Mouse (Mus musculus): ENCODE measurements around the gene Oprl1. TPM values are rescaled to one million over a fixed set of nuclear protein-coding genes. Genes with fewer than 3 reads are reported as not detected.

Oprl1 gene
- polyA plus RNA-seq, 1 experiment = 34.7 TPM

- TF ChIP-seq CTCF (IDR thresholded peaks at IDR 0.05; ENCODE audit: extremely low read depth, insufficient read depth, low read length) (no peak), POLR2A (IDR thresholded peaks at IDR 0.05; ENCODE audit: extremely low read depth, insufficient read depth, low read length) (no peak)
- Histone ChIP-seq H3K4me1 (ENCODE audit: control insufficient read depth, insufficient read depth, low read length) (peaks cover 2% of the 10 kb centered on the region), H3K4me3 (ENCODE audit: insufficient read depth, low read length) (no peak overlapping the region), H3K27ac (ENCODE audit: insufficient read depth, low read length) (no peak overlapping the region)
These were observed 54.6 kb downstream of the Oprl1 start for GRCm38 (mm10) chr2:181769397-181769796.

Other genes starting within 250 kb of the Oprl1 start
- not detected in 2 replicates for gene Abhd16b, start 221.8 kb upstream of the Oprl1 start, polyA plus RNA-seq (2012; rRNA removed)
- 112 and 120 TPM in 2 replicates for gene Tpd52l2, start 217.9 kb upstream of the Oprl1 start, polyA plus RNA-seq (2012; rRNA removed)
- gene Dnajc5, start 194.5 kb upstream of the Oprl1 start, polyA plus RNA-seq (2012; rRNA removed) = 167 and 177 TPM in 2 replicates
- 120 and 138 TPM in 2 replicates for gene Uckl1, start 130.1 kb upstream of the Oprl1 start, polyA plus RNA-seq (2012; rRNA removed)
- gene Prpf6, start 123.1 kb upstream of the Oprl1 start, polyA plus RNA-seq (2012; rRNA removed) = 34.7 and 35.6 TPM in 2 replicates
- gene Zfp512b, start 122.2 kb upstream of the Oprl1 start, polyA plus RNA-seq (2012; rRNA removed) = 64.1 and 76.1 TPM in 2 replicates
- gene Samd10, start 115.8 kb upstream of the Oprl1 start, polyA plus RNA-seq (2012; rRNA removed) = 38.6 and 40.9 TPM in 2 replicates
- gene Gm29797, start 58.0 kb upstream of the Oprl1 start, polyA plus RNA-seq (2012; rRNA removed) = 0.21 TPM in 1 of 2 replicates, not detected in the other
- gene Sox18, start 43.4 kb upstream of the Oprl1 start, polyA plus RNA-seq (2012; rRNA removed) = 16.8 and 21.8 TPM in 2 replicates
- gene Tcea2, start 34.7 kb upstream of the Oprl1 start, polyA plus RNA-seq (2012; rRNA removed) = 195 and 212 TPM in 2 replicates
- gene Rgs19, start 21.0 kb upstream of the Oprl1 start, polyA plus RNA-seq (2012; rRNA removed) = 55.4 and 57.0 TPM in 2 replicates
- gene Lkaaear1, start 16.6 kb upstream of the Oprl1 start, polyA plus RNA-seq (2012; rRNA removed) = not detected in 2 replicates
- 7.0 and 11.8 TPM in 2 replicates for gene Myt1, start 48.3 kb downstream of the Oprl1 start, polyA plus RNA-seq (2012; rRNA removed)
- gene Pcmtd2, start 122.8 kb downstream of the Oprl1 start, polyA plus RNA-seq (2012; rRNA removed) = 71.9 and 78.3 TPM in 2 replicates
- gene Polr3k, start 149.3 kb downstream of the Oprl1 start, polyA plus RNA-seq (2012; rRNA removed) = 25.3 and 26.5 TPM in 2 replicates

Data from cortical plate, adult 2 months (tissue).